Mouse (Mus musculus): Measurements from ENCODE around the gene Gpc6.

Gene Gpc6

DNA sequence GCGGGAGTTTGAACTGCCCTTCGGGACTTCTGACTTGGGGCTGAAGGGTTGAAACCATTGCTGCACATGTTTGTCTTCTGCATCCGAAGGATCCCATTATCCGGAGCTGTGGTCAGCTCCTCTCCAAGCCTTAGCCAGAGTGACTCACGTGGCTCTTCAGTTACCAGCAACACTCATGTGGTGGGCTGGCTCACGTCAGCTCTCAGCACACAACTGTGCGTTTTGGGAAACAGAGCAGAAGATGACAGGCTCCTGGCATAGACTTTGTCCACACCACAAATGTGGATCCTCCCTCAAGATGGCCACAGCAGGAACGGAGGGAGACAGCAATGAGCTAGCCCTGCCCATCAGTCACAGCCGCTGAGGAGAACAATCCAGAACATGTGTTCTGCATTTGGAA lies 979.2 kb downstream of the Gpc6 start:
- no peak for DNase-seq

DNA sequence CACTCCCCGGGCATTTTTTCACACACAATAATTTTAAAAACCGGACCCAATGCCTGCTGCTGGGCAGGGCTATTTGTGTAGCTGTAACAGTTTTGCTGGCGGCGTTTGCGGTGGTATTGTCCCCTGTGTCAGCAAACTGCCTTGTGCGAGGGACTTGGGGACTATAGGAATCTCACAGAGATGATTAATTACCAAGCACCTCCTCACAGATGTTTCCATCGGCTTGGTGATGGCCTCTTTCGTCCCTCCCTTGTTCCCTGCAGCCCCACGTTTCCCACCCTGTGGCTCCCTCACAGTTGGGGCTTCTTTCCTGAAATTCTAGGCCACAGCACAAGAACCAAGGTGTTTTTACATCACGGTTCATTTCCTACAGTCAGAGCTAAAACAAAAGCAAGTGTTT lies 980.6 kb downstream of the Gpc6 start:
- DNase-seq = no peak

DNA sequence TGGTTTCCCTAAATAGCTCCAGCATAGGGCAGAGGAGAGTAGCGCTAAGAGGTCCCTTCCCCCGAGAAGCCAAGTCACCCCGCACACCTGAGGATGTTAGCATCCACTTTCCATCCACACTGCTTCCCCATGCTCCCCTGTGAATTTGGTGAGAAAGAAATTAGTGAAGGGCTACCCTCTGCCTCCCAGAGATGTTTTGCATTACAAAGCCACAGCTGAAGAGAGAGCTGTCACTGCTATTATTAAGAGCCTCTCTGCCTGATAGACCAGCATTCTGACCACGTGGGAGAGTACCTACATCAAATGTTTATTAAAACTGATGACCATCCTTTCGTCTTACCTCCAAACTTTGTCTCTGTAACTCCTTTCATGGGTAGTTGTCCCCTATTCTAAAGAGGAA lies 981.2 kb downstream of the Gpc6 start:
- DNase-seq = no peak

DNA sequence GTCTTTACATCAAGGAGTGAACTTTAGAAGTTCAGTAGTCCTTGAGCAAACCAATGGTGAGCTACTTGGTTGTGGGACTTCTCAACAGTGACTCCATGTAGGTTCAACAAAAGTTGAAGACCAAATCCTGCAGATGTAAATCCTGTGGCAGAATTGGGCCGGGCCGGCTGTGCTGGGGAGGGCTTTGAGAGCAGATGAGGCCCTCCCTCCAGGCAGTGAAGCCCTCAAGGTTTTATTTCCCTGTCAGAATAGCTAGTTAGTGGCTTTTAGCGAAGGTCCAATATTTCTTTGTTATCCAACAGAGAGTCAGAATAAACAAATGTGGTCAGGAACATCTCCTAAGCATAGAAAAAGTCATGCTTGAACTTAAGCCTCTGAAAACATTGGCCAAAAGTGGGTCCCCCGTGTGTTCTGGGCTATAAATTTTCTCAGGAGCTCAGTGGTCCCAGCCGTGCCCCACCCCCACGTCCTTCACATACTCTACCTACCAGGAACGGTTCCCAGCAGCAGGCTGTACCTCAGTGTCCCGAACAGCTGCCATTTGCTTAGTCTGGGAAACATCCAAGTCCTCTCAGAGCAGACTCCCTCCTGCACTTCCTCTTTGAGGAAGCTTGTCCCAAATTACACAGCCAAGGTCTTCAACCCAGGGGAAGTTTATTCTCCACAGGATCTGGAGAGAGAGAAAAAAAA lies 983.3 kb downstream of the Gpc6 start:
- DNase-seq = no peak

DNA sequence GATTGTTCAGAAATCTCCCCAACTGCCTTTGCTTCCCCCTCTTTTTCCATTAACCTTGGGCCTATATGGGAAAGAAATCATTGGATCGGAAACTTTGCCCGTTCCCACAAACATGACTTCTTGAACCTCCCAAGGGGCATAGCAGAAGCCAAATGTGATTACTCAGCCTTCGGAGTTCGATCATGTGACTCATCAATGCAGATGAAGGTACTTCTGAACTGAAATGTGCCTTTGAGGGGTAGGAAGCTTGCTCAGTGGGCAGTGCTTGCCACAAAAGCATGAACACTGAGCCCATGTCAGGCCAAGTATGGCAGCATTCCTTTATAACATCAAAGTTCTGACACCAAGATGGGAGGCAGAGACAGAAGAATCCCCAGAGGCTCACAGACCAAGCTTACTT lies 983.9 kb downstream of the Gpc6 start:
- DNase-seq = no peak

DNA sequence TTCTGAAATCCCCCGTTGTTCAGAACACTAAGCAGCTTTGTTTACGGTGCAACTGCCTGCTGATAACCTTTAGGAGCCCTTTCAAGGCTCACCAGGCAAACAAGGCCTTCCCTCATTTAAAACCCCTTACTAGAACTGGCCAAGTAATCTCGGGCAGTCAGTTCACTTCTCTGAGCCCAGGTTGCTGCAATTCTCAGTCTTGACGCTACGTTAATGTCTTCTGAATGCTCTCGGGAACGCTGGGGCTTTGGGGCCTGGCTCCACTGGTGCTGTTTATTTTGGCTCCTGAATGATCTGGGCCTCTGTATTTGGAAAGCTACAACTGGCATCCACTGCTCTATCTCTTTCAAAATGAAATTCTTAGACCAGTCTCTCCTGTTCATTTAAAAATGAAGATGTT lies 985.2 kb downstream of the Gpc6 start:
- no peak for DNase-seq

DNA sequence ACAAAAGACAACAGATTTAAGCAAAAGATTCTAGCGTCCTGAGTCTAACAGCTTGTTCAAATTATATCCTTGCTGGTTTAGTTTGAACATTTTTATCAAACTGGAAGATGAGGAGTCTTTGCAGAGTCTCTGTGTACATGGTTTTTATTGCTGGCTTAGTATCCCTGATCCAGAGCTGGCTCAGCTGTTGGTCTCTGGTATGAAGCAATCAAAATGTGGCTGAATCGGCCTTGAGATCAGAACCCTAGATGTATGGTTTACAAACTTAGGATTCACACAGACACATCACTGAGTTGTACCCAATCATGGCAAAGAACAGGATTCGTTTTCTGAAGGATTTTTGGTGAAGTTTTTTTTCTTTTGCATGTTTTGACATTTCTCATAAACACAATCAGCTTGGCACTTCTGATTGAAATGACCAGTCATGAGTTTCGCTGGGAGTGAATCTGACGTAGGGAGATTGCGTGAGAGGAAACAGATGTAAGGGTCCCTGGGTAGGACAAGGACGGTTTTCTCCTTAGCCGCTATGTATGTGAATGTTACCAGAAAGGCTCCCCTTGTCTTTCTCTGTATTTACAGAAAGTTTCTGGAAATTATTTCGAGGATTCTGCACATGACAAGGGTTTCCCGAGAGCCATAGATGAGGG lies 987.6 kb downstream of the Gpc6 start:
- DNase-seq = no peak

DNA sequence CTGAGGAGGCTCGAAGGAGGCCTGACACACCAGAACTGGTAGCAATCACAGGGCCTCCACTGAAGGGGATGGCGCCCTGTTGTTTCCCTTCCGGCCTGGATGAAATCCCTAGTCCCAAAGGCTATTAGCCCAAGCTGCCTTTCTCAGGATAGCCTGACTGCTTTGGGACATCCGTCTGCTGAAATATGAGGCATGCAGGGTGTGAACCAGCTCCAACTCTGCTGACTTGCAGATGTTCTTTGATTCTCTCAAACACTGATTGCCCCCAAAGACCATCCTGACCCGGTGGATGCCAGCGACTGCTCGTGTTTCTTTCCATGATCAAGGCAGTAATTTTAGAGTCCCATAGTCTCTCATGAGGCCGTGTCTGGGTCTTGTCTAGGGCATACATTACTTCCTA lies 991.5 kb downstream of the Gpc6 start:
- DNase-seq = no peak

DNA sequence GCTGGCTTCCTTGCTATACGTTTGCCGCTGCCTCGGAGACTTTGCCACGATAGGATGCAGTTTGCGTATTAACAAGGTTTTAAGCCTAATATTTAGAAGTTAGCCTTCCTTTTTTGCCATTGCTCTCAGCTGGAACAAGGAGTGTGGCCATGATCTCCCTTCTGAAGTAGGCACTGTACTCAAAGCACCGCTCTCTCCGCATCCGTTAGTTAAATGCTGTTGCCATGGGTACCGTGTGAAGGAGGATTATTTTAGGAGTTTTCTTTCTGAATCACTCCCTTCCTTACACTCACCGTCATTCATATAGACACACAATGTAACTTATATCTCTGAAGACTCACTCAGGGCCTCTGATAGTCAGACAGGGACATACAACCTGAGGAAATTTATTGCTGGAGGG lies 993.6 kb downstream of the Gpc6 start:
- peak; percentile 18 for DNase-seq

DNA sequence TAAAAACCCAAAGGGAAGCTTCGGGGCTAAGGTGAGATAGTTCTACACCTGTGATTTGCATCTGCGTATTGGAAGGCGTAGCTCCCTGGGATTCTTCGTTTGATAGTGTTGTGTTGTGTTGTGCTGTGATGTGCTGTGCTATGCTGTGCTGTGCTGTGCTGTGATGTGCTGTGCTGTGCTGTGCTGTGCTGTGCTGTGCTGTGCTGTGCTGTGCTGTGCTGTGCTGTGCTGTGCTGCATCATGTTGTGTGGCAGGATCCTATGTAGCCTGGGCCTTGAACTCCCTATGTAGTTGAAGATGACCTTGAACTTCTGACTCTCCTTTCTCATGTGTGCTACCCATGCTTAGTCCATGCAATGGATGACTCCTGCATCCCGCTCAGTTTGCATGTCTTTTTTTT lies 994.5 kb downstream of the Gpc6 start:
- no peak for DNase-seq

DNA sequence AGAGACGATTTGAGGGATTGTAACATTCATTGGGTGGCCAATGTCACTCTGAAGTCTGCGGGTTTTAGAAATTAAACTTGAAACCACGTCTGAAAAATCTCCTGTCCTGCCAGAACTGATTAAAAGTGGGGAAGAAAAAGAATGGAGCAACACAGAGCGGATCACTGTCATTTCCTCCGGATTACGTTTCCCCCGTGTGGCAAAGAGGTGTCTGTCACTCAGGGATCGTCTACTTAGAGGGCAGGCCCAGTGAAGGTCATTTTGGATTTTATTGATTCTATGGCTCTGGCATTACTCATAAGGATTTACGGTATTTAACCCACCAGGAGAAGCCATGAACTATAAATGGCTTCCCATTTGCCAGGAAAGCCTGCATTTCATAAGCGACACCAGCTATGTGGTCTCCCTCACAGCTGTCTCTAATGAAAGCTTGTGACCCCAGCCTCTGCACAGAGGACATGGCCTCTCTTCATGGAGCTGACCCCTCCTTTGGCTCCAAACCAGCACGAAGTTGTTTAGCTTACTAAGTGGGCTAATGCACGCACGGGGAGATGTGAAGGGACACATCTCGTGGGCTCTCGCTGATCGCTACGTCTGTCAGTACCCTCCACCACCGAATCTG lies 996.4 kb downstream of the Gpc6 start:
- DNase-seq = no peak

DNA sequence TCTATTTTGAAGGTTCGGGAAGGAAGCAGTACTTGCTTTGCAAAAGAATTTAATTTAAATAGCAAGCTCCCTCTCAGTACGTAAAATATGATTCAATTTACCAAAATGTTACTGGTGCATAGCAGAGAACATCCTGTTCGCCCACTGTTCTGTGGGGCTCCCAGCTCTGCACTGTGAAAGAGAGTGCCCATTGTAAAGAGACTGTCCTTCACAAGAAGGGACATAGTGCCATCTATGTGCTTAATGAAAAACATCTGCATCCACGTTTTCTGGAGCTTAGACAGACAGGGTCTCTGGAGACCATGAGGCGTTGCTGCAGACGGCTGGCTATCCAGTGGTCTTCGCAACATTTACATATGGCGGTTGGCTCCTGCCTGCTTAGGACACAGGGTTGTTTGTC lies 998.6 kb downstream of the Gpc6 start:
- no peak for DNase-seq

DNA sequence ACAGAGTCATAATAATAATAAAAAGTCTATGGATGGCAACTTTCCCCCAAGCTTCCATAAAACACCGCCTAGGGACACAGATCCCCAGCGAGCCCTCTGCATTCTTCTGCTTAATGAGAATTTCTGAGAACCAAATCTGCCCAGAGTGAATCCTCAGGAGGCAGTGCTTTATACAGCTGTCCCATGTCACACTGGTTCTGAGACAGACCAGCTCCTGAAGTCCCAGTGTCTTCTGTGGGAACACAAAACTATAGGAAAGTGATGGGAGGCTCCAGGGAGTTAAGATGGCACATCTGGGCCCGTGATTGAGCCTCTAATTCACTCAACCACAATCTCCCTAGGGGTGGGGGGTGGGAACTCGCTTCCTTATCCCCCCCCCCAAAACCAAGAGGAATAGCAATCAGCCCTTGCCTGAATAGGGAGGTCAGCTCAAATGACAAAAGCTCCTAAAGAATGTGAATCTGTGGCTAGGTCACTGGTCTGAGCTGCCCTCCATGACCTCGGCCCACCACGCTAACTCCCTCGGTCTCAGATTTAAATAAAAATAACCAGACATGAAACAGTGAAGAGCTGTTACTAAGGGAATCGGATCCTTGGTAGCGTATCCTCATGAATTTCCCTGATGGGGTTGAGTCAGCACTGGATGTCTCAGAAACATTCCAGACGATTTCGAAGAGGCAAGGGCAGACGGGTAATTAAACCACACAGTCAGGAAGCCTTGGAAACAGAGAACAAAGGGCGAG lies 1005.2 kb downstream of the Gpc6 start:
- no peak for DNase-seq

DNA sequence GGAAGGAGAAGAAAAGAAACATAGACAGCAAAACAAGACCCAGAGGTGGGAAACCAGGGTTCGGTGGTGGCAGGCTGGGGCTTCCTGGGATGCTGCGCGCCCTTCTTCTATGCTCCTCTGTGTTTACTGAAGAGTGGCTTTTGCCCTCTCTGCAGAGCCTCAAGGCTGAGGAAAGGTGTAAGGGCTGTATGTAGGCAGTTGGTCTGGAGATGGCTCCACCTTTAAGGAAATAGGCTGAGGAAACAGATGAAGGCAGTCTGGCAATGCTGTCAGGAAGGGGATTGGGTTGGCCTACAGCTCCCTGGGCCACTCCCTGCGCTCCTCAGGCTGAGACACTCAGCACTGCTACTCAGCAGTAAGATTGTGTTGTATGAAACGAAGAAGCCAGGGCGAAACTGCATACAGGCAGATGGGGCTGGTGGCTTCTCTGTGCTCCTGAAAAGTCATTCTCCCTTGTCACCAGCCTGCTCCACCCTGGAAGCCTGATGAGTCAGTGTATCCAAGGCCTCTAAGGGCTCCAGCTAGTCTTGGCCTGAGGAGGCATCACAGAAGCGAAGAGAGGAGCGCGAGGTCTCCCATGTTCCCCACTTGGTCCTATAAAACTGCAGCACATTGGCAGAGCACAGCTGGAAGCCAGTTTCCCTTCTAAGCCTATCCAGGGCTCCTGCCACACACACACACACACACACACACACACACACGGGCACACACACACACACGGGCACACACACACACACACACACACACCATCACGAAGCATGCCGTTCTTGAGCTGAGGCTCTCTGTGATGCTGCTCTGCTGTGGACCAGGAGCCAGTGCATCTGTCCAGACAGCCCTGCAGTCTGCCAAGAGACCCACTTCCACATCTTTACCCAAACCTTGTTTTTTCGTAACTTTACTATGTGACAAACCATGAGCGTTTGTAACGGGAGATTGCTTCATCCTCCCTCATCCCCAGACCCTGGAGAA lies 1006.0 kb downstream of the Gpc6 start:
- DNase-seq = no peak

DNA sequence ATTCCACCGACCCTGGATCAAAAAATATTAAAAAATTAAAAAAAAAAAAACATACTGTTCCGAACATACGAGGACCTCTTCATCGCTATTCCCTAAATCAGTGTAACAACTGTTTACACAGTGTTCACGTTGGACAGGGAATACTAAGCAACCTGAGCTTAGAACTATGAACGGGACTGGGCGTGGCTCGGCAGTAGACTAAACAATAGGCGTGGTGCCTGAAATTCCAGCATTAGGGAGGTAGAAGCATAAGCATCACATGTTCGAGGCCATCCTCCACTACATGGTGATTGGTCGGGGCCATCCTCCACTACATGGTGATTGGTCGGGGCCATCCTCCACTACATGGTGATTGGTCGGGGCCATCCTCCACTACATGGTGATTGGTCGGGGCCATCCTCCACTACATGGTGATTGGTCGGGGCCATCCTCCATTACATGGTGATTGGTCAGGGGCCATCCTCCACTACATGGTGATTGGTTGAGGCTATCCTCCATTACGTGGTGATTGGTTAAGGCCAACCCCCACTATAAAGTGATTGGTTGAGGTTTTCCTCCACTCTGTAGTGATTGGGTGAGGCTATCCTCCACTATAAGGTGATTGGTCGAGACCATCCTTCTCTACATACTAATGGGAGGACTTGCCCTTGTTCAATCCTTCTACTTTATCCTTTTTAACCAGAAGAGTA lies 1007.2 kb downstream of the Gpc6 start:
- no peak for DNase-seq

DNA sequence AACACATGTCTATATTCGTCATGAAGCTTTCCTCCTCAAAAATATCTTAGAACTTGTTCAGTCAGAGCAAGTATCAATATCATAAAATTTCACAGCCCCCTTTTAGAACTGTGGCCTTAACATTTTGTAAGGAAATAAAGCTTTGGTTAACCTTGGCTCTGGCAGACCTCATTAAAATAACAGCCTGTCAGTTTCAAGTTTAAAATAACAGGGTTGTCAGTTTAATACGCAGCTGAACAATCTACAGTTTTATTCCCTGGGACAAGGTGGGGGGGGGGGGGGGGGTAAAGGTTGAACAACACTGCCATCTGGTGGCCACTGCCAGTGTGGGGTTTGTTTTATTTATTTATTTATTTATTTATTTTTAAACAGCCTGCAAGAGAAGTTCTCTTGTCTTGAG lies 1013.4 kb downstream of the Gpc6 start:
- no peak for DNase-seq

DNA sequence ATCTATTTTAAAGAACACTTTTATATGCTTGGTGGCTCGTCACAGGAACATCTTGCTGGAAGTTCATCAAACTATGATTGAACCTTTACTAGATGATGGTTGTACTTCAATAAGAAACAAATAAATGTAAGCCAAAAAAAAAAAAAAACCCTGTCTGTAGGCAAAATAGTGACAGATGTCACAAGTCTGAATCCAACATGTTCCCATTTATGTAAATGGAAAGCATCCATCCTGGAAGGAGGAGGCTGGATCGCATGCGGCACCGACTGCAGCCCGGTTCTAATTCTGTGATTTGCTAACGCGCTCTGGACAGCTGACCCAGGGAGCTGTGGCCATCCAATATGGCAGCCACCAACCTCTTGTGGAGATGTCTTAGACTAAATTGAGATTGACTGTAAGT lies 1014.4 kb downstream of the Gpc6 start:
- DNase-seq = no peak

DNA sequence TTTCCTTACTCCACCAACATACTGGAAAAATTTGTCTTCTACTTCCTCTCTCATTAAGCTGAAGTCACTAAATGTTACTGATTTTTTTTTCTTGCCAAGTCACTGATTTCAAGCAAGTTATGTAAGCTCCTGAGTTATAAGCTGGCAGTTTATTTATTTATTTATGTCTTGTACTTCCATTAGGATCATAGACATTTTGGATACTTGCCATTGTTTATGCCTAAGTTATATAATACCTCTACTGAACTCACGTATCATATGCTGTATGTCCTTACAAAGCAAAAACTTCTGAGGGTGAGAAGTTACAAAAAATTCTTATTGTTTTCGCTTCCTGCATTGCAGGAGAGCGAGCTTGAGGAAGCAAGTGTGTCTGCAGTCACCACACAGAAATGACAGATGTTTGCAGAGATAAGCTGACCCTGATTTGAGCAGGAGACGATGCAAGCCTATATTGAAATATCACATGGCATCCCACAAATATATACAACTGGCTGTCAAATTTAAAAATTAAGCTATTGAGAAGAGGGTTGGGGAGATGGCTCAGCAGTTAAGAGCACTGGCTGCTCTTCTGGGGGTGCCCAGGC lies 1020.9 kb downstream of the Gpc6 start:
- DNase-seq = no peak

DNA sequence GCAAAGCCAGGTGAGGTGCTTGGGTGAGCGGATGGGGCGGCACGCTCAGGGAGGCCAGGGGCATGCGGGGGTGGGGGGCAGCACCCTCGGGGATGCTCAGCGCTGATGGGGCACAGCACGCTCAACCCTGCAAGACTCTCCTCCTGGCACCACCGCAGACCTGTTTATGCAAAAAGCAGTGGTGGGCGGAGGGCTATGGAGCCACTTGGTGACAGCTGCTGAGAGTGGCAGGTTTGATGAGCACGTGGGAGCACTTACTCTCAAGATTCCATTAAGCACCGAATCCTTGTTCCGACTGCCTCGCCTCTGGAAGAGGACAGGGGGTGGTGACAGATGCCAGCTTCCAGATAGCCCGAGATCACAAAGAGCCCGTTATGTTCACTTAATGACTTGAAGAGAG lies 1026.2 kb downstream of the Gpc6 start:
- no peak for DNase-seq

DNA sequence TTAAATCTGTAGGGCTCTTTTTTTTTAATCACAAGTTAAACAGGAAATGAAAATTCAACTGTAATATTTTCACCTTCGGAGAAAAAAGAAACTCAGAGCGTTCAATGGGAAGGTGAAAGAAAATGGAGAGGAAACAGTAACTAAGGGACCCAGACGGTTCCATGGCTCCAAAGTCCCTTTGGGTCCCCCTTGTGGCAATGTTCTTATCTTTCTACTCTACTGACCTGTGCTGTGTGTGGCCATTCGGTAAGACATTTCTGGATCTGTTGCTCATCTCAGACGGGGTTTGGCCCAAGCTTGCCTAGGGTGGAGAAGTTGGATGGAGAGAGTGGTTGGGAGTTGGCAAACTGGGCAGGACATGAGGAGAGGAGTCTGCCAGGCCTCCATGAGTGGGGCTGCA lies 1026.6 kb downstream of the Gpc6 start:
- DNase-seq = peak; percentile 17

DNA sequence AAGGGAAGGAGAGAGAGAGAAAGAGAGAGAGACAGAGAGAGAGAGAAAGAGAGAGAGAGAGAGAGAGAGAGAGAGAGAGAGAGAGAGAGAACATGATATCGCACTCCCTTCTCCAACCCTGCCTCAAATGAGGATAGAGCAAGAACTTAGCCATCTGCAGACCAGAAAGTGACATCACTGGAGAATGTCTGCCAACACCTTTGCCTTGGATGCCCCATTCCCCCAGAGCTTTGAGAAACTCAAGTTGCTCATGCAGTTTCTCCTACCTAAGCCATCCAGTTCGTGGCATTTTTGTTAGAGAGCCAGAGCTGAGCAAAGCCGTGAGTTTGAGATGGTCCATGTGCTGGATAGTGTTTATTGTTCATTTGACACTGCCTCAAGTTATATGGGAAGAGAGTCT lies 1030.9 kb downstream of the Gpc6 start:
- no peak for DNase-seq

DNA sequence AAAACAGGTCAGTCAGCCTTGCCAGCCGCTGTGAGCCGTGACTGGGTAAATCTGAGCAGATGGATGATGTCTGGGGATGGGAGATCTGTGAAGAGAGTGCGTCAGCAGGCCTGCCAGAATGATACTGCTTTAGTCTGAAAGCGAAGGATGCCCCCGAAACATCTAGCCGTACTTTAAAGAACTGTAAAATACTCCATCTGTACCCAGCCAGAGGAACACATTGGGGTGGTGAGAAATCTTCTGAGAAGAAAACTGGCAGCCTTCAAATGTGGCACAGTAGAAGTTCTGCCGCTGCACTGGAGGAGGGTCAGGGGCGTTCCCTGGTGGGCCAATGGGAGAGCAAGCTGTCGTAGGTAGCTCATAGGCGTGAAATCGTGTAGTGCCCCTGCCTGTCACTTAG lies 1033.3 kb downstream of the Gpc6 start:
- DNase-seq = peak; percentile 80
